Mouse (Mus musculus) kidney, embryonic 14.5 days (tissue): Measurements from ENCODE around the gene Hist1h3i. TPM values are rescaled to one million over a fixed set of nuclear protein-coding genes. Genes with fewer than 3 reads are reported as not detected.
"Not testable (repeated sequence)": the region's sequence is repeated elsewhere in the genome, so short reads cannot be mapped to it uniquely, and the experiment has no call there.

Experiments
- ATAC-seq: fragments of 200-750 bp; cut with Nextera tagmentation; 2 replicates; pipeline ENCODE4 v1.8.0; 2017; ENCODE audit warnings: moderate number of reproducible peaks, mild to moderate bottlenecking, moderate TSS enrichment, moderate library complexity; ENCODE audit not compliant: low FRiP score, low TSS enrichment
- H3K27ac ChIP-seq: fragments of 300-500 bp; sonication (generic); 2 replicates; pipeline ENCODE4 v1.5.1; 2014; ENCODE audit warnings: low read depth, mild to moderate bottlenecking, low read length, moderate library complexity, mixed read lengths
- H3K27me3 ChIP-seq: fragments of 300-500 bp; sonication (generic); 2 replicates; pipeline ENCODE4 v1.6.1; 2014; ENCODE audit warnings: mild to moderate bottlenecking, low read length; ENCODE audit not compliant: control insufficient read depth, insufficient read depth
- H3K36me3 ChIP-seq: fragments of 300-500 bp; sonication (generic); 2 replicates; pipeline ENCODE4 v1.6.1; 2014; ENCODE audit warnings: low read length, mixed read lengths; ENCODE audit not compliant: control insufficient read depth, insufficient read depth
- H3K4me1 ChIP-seq: fragments of 300-500 bp; sonication (generic); 2 replicates; pipeline ENCODE4 v1.6.1; 2014; ENCODE audit warnings: low read length, mixed read lengths; ENCODE audit not compliant: control insufficient read depth, insufficient read depth
- H3K4me2 ChIP-seq: fragments of 300-500 bp; sonication (generic); replicated peaks from 2 replicates; pipeline ENCODE4 v1.6.1; 2014; ENCODE audit warnings: low read depth, mild to moderate bottlenecking, low read length
- H3K4me3 ChIP-seq: fragments of 300-500 bp; sonication (generic); 2 replicates; pipeline ENCODE4 v1.5.1; 2014; ENCODE audit warnings: mild to moderate bottlenecking, low read length
- H3K9ac ChIP-seq: fragments of 300-500 bp; sonication (generic); 2 replicates; pipeline ENCODE4 v1.6.1; 2014; ENCODE audit warnings: low read depth, mild to moderate bottlenecking, low read length, moderate library complexity
- H3K9me3 ChIP-seq: fragments of 300-500 bp; sonication (generic); 2 replicates; pipeline ENCODE4 v1.6.1; 2016; ENCODE audit warnings: low read length; ENCODE audit not compliant: control insufficient read depth
- WGBS: fragments of 180-500 bp; shearing (Covaris S2); extraction: QIAGEN DNeasy Blood & Tissue Kit; methylation state at CpG from one replicate; pipeline ENCODE4 v1.1.7; 2014; 5-methylcytosine and 5-hydroxymethylcytosine counted together
- polyA plus RNA-seq: library from polyadenylated mRNA; unstranded; fragments of >200 nt; fragmentation: Nextera tagmentation; extraction: Ambion mirVana; gene quantifications from 2 replicates; pipeline ENCODE4 v1.2.1, GENCODE M21; 2014

The Hist1h3i gene
- polyA plus RNA-seq, 1 experiment from 2014 or later: 212 TPM

DNA sequence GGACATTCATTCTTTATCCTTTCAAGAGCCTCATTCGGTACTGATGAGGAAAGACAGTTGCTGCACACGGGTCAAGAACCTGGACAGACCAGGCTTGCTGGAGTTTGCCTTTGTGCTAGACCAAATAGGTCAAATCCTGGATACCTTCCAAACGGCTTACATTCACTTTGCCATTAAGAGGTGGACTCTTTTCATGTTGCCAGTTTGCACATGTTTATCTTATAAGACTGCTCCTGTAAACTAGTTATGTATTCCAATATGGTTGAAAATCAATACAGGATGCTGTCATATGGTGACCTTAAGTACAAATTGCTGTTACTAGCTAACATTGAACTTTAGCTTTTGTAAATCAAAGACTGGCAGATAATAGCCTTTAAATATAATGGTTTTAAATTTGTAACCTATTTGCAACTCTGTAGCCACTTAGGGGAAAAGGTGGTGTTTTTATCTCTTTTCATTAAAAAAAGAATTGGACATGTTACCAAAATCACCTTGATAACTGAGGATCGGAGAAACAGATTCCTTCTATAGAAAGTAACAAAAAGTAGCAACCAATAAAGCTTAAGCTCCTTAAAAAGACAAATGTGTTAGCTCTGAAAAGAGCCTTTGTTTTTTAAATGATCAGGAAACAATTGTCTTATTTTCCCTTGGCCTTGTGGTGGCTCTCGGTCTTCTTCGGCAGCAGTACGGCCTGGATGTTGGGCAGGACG is 3.2 kb upstream of the Hist1h3i start:
- peaks cover 24% of the 10 kb centered on the region; the same call in 1 of the 2 replicates for H3K4me1 ChIP-seq
- 6% methylated on average over 8 of the region's 8 CpGs for WGBS
- H3K9me3 ChIP-seq: no peaks in the 10 kb centered on the region
- peak overlapping the region; percentile 91 for H3K27ac ChIP-seq
- no peaks in the 10 kb centered on the region for H3K36me3 ChIP-seq
- H3K4me3 ChIP-seq: peak overlapping the region; percentile 34
- H3K4me2 ChIP-seq: peak overlapping the region; percentile 44
- H3K27me3 ChIP-seq: no peaks in the 10 kb centered on the region
- ATAC-seq: no peak
- peak overlapping the region; percentile 58 for H3K9ac ChIP-seq

DNA sequence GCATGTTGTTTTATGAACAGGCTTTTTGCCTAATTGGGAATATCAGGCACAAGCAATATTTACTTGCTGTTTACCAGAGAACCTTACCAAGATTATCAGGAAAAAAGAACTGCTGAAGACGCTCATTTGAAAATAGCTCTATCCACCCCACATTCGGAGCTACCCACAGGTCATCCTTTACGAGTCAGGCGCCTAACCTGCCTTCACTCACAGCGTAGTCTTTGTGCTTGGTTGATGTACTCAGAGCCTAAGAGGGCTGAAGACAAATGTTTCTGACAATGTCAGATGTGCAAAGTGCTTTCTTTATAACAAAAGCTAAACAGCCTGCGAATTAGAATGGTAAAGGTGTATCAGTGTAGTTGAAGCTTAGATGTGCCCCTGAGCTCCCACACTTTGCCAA is 1.1 kb upstream of the Hist1h3i start:
- Histone ChIP-seq H3K36me3 (no peaks in the 10 kb centered on the region), H3K27me3 (no peaks in the 10 kb centered on the region), H3K4me1 (peaks cover 28% of the 10 kb centered on the region), H3K9ac (peak overlapping the region; percentile 52; the same call in 1 of the 2 replicates), H3K4me3 (peak overlapping the region; percentile 45; the same call in 1 of the 2 replicates), H3K27ac (peak overlapping the region; percentile 95), H3K4me2 (peak overlapping the region; percentile 44), H3K9me3 (no peaks in the 10 kb centered on the region)
- WGBS: 33% methylated on average over 6 of the region's 6 CpGs
- ATAC-seq: no peak

DNA sequence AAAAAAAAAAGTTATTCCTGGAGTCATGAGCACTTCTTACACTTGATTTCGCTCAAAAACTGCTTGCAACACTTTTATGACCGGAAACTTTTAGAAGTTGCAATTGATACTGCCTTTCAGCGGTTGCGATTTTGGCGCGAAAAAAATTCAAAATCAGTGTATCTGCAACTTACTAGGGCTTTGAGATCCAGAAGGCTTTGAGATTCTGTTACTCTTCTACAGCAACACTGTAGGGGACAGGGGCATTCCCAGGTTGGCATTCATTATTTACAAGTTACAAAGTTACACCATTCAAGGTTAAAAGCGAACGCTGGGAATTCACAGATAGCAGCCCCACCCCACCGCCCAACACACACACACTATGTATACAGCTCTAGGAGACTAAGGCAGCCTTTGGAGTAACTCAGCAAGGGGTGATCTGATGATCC is 578 bp upstream of the Hist1h3i start:
- 3% methylated on average over 9 of the region's 9 CpGs for WGBS
- Histone ChIP-seq H3K27ac (peak overlapping the region; percentile 95), H3K27me3 (no peaks in the 10 kb centered on the region), H3K4me2 (peak overlapping the region; percentile 44), H3K4me1 (peaks cover 24% of the 10 kb centered on the region), H3K4me3 (peak overlapping the region; percentile 45), H3K9me3 (no peaks in the 10 kb centered on the region), H3K36me3 (no peaks in the 10 kb centered on the region), H3K9ac (peak overlapping the region; percentile 52; the same call in 1 of the 2 replicates)
- ATAC-seq: no peak

DNA sequence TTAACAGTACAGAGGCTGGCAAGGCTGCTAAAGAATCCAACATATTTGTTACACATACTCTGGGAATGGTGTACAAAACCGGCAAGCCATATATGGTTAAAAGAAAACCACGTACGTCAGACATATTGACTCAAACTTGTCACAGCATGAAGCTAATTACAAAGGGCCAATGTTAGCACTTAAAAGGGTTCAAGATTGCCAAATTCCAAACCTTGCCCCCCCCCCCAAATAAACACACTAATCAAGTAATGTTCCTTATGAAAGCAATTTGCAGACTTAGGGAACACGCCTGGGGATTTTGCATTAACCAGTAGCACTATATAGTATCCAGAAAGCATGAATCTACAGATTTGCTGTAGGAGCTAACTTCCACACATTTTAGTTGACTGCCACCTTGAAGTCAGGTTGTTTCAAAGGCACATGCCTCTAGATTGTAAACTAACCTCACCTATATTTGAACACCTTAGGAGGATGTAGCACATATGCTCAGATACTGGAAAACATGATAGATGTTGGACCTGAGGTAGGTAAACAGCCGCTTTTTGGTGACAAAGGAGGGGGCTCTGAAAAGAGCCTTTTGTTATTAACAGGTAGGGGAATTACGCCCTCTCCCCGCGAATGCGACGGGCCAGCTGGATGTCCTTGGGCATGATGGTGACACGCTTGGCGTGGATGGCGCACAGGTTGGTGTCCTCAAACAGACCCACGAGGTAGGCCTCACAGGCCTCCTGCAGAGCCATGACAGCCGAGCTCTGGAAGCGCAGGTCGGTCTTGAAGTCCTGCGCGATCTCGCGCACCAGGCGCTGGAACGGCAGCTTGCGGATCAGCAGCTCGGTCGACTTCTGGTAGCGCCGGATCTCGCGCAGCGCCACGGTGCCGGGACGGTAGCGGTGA is 562 bp downstream of the Hist1h3i start:
- WGBS: 2% methylated on average over 12 of the region's 35 CpGs

DNA sequence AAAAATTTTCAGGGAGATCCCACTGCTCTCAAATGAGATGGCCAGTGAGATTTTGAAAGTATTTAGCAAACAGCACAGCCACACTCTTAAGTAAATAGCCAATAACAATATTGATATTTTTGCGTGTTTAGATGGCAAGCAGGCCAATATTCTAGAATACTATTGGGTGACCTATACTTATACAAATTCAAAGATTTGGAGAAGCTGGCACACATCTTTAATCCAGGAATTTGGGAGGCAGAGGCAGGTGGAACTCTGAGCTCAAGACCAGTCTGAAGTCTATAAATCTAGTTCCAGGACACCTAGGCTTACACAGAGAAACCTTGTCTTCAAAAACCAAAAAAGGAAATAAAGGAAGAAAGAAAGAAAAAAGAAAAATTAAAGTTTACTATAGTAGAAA is 1.5 kb downstream of the Hist1h3i start:
- Histone ChIP-seq H3K9ac (no peak overlapping the region), H3K27ac (0 out of 2 replicates have a peak overlapping the region, but pooled peaks have one; percentile 2), H3K36me3 (no peaks in the 10 kb centered on the region), H3K4me1 (peaks cover 21% of the 10 kb centered on the region), H3K4me3 (no peak overlapping the region), H3K4me2 (no peak overlapping the region; the same call in 1 of the 2 replicates), H3K27me3 (no peaks in the 10 kb centered on the region), H3K9me3 (no peaks in the 10 kb centered on the region)
- ATAC-seq: no peak
- 93% methylated on average over 1 of the region's 1 CpGs for WGBS

More for the DNA sequence above, 562 bp downstream of the Hist1h3i start:
- H3K36me3 ChIP-seq, ATAC-seq, H3K27me3 ChIP-seq, H3K9me3 ChIP-seq: not testable (repeated sequence)
- peak overlapping the region; percentile 45 for H3K4me3 ChIP-seq
- peak overlapping the region; percentile 63 for H3K9ac ChIP-seq
- peak overlapping the region; percentile 44 for H3K4me2 ChIP-seq
- peaks cover 21% of the 10 kb centered on the region for H3K4me1 ChIP-seq
- H3K27ac ChIP-seq: peak overlapping the region; percentile 95

DNA sequence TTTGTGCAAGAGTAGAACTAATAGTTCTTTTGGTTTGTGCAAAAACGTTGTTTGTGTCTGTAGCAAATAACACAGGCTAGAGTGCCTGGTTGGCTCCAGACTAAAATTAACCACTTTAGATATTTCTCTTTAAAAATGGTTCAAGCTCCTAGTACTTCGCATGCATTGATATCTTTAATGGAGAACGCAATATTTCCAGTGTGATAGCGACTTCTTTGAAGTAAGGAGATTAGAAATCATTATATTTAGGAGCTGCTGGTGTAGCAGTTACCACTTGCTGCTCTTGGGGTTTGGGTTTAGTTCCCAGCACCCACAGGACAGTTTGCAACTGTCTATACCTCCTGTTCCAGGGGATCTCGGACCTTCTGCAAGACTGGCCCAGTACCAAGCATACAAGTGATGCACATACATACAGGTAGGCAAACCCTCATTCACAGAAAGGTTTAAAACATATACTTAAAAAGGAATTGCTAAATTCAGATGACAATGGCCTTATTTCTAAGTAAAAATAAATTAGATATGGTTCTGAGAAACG is 2.1 kb downstream of the Hist1h3i start:
- H3K4me3 ChIP-seq: peak overlapping the region; percentile 74
- H3K4me1 ChIP-seq: peaks cover 18% of the 10 kb centered on the region
- H3K9ac ChIP-seq: peak overlapping the region; percentile 96; the same call in 1 of the 2 replicates
- H3K27ac ChIP-seq: peak overlapping the region; percentile 99
- H3K9me3 ChIP-seq: no peaks in the 10 kb centered on the region
- no peak for ATAC-seq
- no peaks in the 10 kb centered on the region for H3K36me3 ChIP-seq
- peak overlapping the region; percentile 88 for H3K4me2 ChIP-seq
- 50% methylated on average over 6 of the region's 6 CpGs for WGBS
- H3K27me3 ChIP-seq: no peaks in the 10 kb centered on the region

DNA sequence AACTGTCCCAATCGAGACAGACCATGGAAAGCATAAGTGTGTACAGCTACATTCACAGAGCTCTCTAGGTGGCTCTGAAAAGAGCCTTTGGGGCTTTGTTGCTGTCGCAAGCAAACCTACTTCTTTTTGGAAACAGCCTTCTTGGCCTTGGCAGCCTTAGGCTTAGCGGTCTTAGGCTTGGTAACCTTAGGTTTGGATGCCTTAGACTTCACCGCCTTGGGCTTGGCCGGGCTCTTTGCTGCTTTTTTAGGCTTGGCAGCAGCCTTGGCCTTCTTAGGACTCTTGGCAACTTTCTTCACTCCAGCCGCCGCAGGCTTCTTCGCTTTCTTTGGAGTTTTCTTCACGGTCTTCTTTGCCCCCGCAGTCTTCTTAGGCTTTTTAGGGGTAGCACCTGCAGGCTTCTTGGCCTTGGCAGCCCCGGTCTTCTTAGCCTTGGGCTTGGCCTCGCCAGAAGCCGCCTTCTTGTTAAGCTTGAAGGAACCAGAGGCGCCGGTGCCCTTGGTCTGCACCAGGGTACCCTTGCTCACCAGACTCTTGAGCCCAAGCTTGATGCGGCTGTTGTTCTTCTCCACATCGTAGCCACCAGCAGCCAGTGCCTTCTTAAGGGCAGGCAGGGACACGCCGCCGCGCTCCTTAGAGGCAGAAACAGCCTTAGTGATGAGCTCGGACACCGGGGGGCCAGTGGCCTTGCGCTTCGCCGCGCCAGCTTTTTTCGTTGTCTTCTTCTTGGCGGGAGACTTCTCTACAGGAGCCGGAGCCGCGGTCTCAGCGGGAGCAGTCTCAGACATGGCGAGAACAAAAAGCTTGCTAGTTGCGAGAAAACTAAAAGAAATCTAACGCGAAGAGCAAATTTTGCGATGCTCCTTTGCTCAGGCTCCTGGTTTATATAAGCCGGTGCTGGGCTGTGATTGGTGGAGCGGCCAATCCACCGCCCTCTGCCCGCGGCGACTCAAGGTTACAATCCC is 3.1 kb downstream of the Hist1h3i start, which contains the start of gene Hist1h1b:
Hist1h1b (minus strand) TSS at position 859 of the 965 bp plus-strand sequence.
- WGBS: under 1% methylated on average over 44 of the region's 44 CpGs
- Histone ChIP-seq H3K4me1 (peaks cover 14% of the 10 kb centered on the region), H3K36me3 (no peaks in the 10 kb centered on the region)

More for the DNA sequence above, 3.1 kb downstream of the Hist1h3i start, which contains the start of gene Hist1h1b:
- Histone ChIP-seq H3K9me3 (no peaks in the 10 kb centered on the region), H3K4me2 (peak within 1 kb of the TSS; percentile 88), H3K27ac (peak within 1 kb of the TSS; percentile 99), H3K27me3 (no peaks in the 10 kb centered on the region), H3K4me3 (peak within 1 kb of the TSS; percentile 74), H3K9ac (peak within 1 kb of the TSS; percentile 96)
- peak; percentile 62 for ATAC-seq
